Mouse (Mus musculus) kidney, adult 2 months (tissue): ENCODE results near the gene Borcs8.

Experiments
- CTCF ChIP-seq: fragments of 200-500 bp; conservative IDR thresholded peaks from 2 replicates; pipeline ENCODE4 v1.5.1; 2011; ENCODE audit warnings: low read depth, mild to moderate bottlenecking, control low read depth, low read length, moderate library complexity, mixed read lengths; ENCODE audit not compliant: insufficient read depth, insufficient read length
- POLR2A ChIP-seq: fragments of 200-500 bp; IDR thresholded peaks from one replicate; pipeline ENCODE4 v1.6.1; 2011; ENCODE audit warnings: low read depth, low read length, control low read depth

- TF ChIP-seq CTCF (no peak), POLR2A (no peak)
These were observed 10.9 kb upstream of the Borcs8 start for GRCm38 (mm10) chr8:70128435-70128834.
